Mouse (Mus musculus) heart, adult 9 months (tissue): ENCODE measurements at regions not wholly inside any gene's neighbourhood (a gene's known extent, or its start where the extent isn't known, plus 50 kb on each side); places are given as distances from the start of the nearest gene placed in this dataset.
A peak's percentile ranks its signal among the peaks of the same experiment; 100 is the strongest.
"Not testable (repeated sequence)": the region's sequence is repeated elsewhere in the genome, so short reads cannot be mapped to it uniquely, and the experiment has no call there.

ENCODE experiments used
- DNase-seq, 2 experiments: peaks; one replicate each; pipeline ENCODE4 v3.0.0; 2022; ENCODE audit warnings: low spot score in 2 of 2

GRCm38 (mm10) chr4:4556126-4556525, 237.0 kb downstream of the Impad1 start:
- no peak for DNase-seq

- DNase-seq, result no peak
These were observed 242.9 kb downstream of the Impad1 start for GRCm38 (mm10) chr4:4550301-4550700.

DNA sequence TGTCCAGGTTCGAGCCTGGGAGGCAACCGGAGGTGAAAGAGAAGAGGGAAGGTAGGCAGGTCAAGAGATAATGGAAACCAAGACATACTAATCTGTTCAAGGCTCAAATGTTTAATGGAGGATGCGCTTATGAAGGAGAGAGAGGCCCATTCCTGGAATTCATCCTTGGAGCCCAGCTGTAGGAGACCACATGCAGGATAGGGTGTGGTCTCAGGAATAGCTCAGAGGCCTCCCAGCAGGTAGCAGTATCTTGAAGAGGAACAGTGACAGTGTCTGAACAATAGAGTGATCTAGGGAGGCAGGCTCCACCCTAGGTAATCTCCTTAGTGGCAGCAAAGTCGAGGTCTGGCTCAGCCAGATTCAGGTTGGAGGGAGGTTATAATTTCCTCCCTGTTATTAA, 243.3 kb downstream of the Impad1 start:
- DNase-seq, result no peak

GRCm38 (mm10) chr4:4537172-4537753, 255.9 kb downstream of the Impad1 start:
- DNase-seq, result no peak

DNA sequence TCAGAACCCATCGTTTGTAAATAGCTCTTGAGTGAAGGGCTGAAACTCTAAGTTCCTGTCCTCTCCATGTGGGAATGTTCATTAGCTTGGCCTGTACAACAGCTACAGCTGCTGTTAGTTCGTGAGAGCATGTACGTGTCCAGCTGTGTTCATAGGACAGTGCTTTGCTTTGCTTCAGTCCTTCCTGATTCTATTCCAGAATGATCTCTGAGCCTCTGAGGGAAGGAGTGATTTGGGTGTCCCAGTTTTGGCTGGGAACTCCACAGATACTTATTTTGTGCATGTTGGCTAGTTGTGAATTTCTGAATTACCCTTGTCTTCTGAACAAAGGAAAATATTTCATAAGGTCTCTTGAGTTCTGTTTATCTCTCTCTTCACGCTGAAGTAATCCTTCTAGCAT, 261.0 kb downstream of the Impad1 start:
- DNase-seq, result peak; percentile 51 to 70

- no peak for DNase-seq
These were observed 264.8 kb downstream of the Impad1 start for GRCm38 (mm10) chr4:4528311-4528710.

DNA sequence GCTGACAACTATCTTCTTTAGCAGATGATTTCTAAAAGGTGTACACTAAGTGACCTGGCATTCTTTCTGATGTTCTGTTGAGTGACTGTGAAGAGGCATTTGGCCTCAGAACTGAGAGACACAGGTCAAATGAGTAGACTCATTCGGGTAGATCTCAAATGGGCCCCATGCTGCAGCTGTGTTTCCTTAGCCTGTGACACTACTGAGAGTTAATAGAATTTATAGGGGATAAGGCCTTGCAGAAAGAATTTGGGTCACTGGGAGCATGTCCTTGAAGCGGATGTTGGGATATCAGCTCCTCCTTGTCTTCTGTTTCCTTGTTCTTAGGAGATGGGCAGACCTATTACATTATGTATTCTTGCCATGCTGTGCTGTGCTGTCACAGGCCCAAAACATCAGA, 271.4 kb downstream of the Impad1 start:
- no peak for DNase-seq

DNA sequence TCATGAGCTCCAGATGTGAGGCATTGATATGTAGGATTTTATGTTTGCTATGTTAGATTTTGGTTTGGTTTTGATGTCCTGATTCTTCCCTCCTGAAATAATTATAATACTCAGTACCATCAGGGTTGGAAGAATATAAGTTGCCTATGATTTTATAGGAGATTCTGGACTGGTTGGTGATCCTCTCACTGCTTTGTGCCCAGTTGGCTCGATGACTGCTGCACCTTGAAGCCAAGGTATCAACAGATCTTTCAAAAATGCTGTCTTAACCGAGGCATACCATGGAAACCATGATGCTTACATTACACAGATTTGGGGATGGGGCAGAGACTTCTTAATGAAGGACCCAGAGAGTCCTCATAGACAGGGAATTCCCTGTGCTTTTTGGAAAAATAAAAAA, 274.4 kb downstream of the Impad1 start:
- DNase-seq, result no peak

DNA sequence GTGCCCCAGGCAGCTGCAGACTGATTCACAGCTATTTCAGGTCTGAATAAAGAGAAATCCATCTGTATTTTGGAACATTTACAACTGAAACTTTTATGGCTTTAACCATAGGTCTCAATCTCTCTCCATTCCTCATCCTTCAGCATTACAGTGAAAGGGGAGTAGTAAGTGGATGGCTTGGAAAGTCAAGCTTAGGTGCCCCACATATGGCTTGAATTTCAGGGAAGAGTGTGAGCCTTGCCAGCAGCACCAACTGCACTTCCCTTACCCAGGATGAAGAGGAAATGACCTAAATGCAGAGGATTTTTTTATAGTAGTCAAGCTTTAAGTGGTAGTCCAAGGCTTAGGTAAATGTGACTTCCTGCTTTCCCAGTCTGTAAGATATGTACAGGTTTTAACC, 279.8 kb downstream of the Impad1 start:
- no peak for DNase-seq

DNA sequence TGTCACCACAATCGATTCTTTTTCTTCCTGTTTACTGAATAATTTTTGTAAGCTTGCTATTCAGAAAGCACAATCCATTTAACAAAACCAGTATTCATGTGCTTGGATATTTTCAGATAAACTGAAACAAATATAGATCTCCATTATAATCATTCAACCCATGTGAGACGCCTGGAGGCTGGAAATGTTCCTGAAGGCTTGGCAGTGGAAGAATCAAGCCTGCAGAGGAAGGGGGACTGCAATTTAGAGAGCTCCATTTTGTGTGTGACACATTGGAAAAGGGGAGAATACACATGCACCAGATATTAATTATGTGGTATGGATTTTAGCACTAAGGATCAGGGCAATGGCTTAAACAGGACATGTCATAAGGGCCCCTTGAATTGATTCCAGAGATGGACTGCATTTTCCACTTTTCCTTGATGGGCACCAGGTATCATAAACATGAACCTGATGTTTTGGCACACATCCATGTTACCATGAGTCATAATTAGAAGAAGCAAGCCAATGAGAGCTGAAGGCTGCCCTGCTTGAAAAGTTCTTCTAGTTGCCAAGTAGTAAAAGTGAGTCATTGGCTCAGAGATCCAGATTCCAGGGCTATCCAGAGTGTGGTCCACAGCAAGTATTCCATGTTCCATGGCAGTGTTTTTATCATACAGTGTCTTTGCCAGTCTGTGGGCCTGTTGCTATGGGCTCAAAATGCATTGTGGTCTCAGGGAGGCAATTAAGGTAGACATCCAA, 282.8 kb downstream of the Impad1 start:
- DNase-seq, result no peak

DNA sequence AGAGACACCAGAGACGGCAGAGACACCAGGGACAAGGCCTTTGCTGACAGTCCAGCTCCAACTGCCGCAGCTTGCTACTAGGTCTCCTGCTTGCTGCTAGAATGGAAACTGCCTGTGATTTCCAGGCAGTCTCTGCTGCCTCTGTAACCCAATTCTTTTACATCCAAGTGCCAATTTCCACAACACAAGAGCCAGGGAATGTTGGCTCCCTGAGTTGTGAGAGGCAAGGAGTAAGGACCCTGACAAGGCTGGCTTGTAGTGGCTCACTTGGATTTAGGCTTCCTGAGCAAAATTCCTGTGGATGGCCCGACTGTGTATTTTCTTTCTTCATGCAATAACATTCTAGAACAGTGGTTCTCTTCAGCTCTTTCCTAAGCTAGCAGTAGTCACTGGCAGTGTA, 283.9 kb downstream of the Impad1 start:
- peak; percentile 39 to 46 for DNase-seq

DNA sequence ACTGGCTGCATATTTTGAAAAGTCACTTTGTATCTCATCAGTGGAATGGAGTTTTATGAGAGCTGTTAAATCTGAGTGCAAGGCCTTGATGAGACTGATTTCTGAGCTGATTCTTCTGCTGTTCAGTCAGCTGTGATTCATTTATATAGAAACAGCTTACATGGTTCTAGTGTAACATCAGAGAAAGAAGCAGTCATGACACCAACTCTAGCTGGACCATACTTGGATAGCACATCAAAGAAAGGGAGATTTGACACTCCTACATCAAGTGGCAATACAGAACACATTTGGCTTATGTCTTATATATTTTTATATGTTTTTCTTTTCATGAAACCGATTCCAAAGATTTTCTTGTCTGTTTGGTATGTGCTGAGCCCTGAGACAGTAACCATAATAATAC, 296.0 kb downstream of the Impad1 start:
- no peak for DNase-seq

DNA sequence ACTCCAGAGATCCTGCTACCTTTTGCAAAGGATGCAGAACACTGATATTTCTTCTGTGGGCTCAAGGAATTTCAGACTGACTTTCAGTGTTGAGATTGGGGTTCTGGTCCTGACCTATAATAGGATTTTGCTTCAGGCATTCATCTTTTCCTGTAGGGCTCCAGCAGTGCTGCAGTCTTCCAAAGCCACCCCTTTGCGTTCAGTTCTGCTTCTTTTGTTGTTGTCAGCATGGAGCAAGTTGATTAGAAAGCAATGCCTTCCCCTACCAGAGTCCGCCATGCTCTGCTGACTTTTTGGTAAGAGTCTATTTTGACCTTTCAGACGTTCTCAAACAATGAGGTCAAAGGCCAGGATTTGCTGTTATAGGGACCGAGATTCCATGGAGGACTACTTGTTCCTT, 297.0 kb downstream of the Impad1 start:
- DNase-seq, result no peak

- DNase-seq, result no peak
These were observed 327.9 kb downstream of the Impad1 start for GRCm38 (mm10) chr4:4465169-4465714.

GRCm38 (mm10) chr4:4464130-4464700, 328.9 kb downstream of the Impad1 start:
- DNase-seq, result no peak

DNA sequence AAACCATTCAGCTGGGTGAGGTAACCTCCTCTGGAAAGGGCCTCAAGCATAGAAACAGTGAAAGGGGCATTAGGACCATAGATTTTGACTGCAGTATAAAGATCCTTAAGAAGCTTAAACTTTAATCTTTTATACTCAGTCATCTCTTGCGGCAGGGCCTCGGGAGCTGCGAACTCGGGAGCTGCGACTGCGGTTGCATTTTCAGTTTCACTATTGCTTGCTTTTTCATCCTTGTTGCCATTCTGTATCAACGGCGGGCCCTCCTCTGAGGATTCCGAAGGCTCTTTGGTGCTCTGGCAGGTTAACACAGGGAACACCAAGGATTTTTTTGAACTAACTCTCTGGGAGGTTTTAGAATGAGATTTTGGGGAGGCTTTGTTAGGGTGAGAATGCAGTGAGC, 333.9 kb downstream of the Impad1 start:
- no peak for DNase-seq

DNA sequence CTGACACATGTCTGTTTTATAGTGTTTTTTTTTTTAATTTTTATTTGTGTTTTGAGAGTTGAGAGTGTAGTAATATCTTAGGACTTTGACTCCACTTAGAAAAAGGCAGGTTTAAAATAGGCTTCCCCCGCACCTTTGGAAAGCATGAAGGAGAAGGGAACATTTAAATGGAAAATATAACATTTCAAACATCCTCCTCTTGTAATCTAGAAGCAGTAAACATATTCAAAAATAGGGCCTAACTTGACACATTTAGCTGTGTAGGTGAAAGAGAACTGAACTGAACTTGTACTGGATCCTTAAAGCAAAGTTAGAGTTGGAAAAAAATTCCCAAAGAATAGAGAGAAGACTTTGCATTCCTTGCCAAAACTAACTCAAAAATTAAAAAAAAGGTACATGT, 343.1 kb downstream of the Impad1 start:
- DNase-seq, result no peak

- no peak for DNase-seq
These were observed 350.5 kb downstream of the Impad1 start for GRCm38 (mm10) chr4:4442650-4443049.

- DNase-seq, result no peak
These were observed 355.6 kb downstream of the Impad1 start for GRCm38 (mm10) chr4:4437559-4437958.

- DNase-seq, result not testable (repeated sequence)
These were observed 347.2 kb upstream of the Sdr16c6 start for GRCm38 (mm10) chr4:4424526-4424925.

GRCm38 (mm10) chr4:4403812-4404211, 326.5 kb upstream of the Sdr16c6 start:
- DNase-seq, result no peak

GRCm38 (mm10) chr4:4397410-4397809, 320.1 kb upstream of the Sdr16c6 start:
- DNase-seq, result no peak

GRCm38 (mm10) chr4:4380024-4380590, 302.8 kb upstream of the Sdr16c6 start:
- DNase-seq, result no peak
